Mouse (Mus musculus): ENCODE measurements around the gene Ctdspl2. TPM values are rescaled to one million over a fixed set of nuclear protein-coding genes. Genes with fewer than 3 reads are reported as not detected.
"Not testable (repeated sequence)": the region's sequence is repeated elsewhere in the genome, so short reads cannot be mapped to it uniquely, and the experiment has no call there.

Gene Ctdspl2
- polyA plus RNA-seq (2012; rRNA removed), result 4.7 and 4.8 TPM in 2 replicates

- peak within 1 kb of the TSS; percentile 96 for H3K27ac ChIP-seq (ENCODE audit: insufficient read depth, low read depth, low read length)
- H3K27me3 ChIP-seq (replicated peaks; ENCODE audit: control insufficient read depth, insufficient read depth, low read length), result no peaks in the 10 kb centered on the region
- peak; percentile 98 for DNase-seq
- TF ChIP-seq CTCF (conservative IDR thresholded peaks at IDR 0.05; ENCODE audit: insufficient read depth, insufficient read length, low read depth, low read length) (no peak), POLR2A (IDR thresholded peaks at IDR 0.05; ENCODE audit: low read depth, low read length) (no peak)
- H3K36me3 ChIP-seq (ENCODE audit: control insufficient read depth, insufficient read depth, low read length), result no peaks in the 10 kb centered on the region
- peaks cover 6% of the 10 kb centered on the region; the same call in 1 of the 2 replicates for H3K4me1 ChIP-seq (ENCODE audit: control insufficient read depth, insufficient read depth, low read length)
- WGBS, result under 1% methylated on average over 48 of the region's 48 CpGs
- H3K4me3 ChIP-seq (ENCODE audit: insufficient read depth, low read depth, low read length), result peak within 1 kb of the TSS; percentile 99
Measured at GRCm38 (mm10) chr2:121955765-121956223, at the start of gene Ctdspl2, which contains the start of gene Mageb3. Ctdspl2 (plus strand) TSS chr2:121956001. Mageb3 (minus strand) TSS chr2:121956092.

- no peak overlapping the region for H3K27ac ChIP-seq (ENCODE audit: insufficient read depth, low read depth, low read length)
- H3K4me3 ChIP-seq (ENCODE audit: insufficient read depth, low read depth, low read length), result no peak overlapping the region
- 79% methylated on average over 3 of the region's 3 CpGs for WGBS
- TF ChIP-seq POLR2A (IDR thresholded peaks at IDR 0.05; ENCODE audit: low read depth, low read length), result no peak
- TF ChIP-seq CTCF (conservative IDR thresholded peaks at IDR 0.05; ENCODE audit: insufficient read depth, insufficient read length, low read depth, low read length), result peak; percentile 45
- no peaks in the 10 kb centered on the region for H3K36me3 ChIP-seq (ENCODE audit: control insufficient read depth, insufficient read depth, low read length)
- H3K4me1 ChIP-seq (ENCODE audit: control insufficient read depth, insufficient read depth, low read length), result no peaks in the 10 kb centered on the region
- H3K27me3 ChIP-seq (replicated peaks; ENCODE audit: control insufficient read depth, insufficient read depth, low read length), result no peaks in the 10 kb centered on the region
- DNase-seq, result no peak
Measured at GRCm38 (mm10) chr2:121909975-121910374, 45.8 kb upstream of the Ctdspl2 start.

- Histone ChIP-seq H3K4me3 (ENCODE audit: insufficient read depth, low read depth, low read length) (no peak overlapping the region), H3K27me3 (replicated peaks; ENCODE audit: control insufficient read depth, insufficient read depth, low read length) (no peaks in the 10 kb centered on the region), H3K36me3 (ENCODE audit: control insufficient read depth, insufficient read depth, low read length) (no peaks in the 10 kb centered on the region), H3K27ac (ENCODE audit: insufficient read depth, low read depth, low read length) (no peak overlapping the region), H3K4me1 (ENCODE audit: control insufficient read depth, insufficient read depth, low read length) (no peaks in the 10 kb centered on the region)
- DNase-seq, result peak; percentile 30
- TF ChIP-seq POLR2A (IDR thresholded peaks at IDR 0.05; ENCODE audit: low read depth, low read length) (no peak), CTCF (conservative IDR thresholded peaks at IDR 0.05; ENCODE audit: insufficient read depth, insufficient read length, low read depth, low read length) (no peak)
- 73% methylated on average over 5 of the region's 5 CpGs for WGBS
Measured at GRCm38 (mm10) chr2:121916047-121916970, 39.5 kb upstream of the Ctdspl2 start.

- H3K27ac ChIP-seq (ENCODE audit: insufficient read depth, low read depth, low read length); DNase-seq; H3K4me3 ChIP-seq (ENCODE audit: insufficient read depth, low read depth, low read length); H3K36me3 ChIP-seq (ENCODE audit: control insufficient read depth, insufficient read depth, low read length); H3K27me3 ChIP-seq (replicated peaks; ENCODE audit: control insufficient read depth, insufficient read depth, low read length); H3K4me1 ChIP-seq (ENCODE audit: control insufficient read depth, insufficient read depth, low read length): not testable (repeated sequence)
- WGBS, result 91% methylated on average over 2 of the region's 2 CpGs
Measured at GRCm38 (mm10) chr2:121937624-121938023, 18.2 kb upstream of the Ctdspl2 start.

- 76% methylated on average over 3 of the region's 3 CpGs for WGBS
- Histone ChIP-seq H3K4me3 (ENCODE audit: insufficient read depth, low read depth, low read length) (no peak overlapping the region), H3K4me1 (ENCODE audit: control insufficient read depth, insufficient read depth, low read length) (no peaks in the 10 kb centered on the region)
Measured at GRCm38 (mm10) chr2:121943364-121943763, 12.4 kb upstream of the Ctdspl2 start.

GRCm38 (mm10) chr2:121954971-121955656, 687 bp upstream of the Ctdspl2 start:
- Histone ChIP-seq H3K27me3 (replicated peaks; ENCODE audit: control insufficient read depth, insufficient read depth, low read length) (no peaks in the 10 kb centered on the region), H3K27ac (ENCODE audit: insufficient read depth, low read depth, low read length) (peak overlapping the region; percentile 83; the same call in 1 of the 2 replicates), H3K4me3 (ENCODE audit: insufficient read depth, low read depth, low read length) (peak overlapping the region; percentile 99), H3K36me3 (ENCODE audit: control insufficient read depth, insufficient read depth, low read length) (no peaks in the 10 kb centered on the region), H3K4me1 (ENCODE audit: control insufficient read depth, insufficient read depth, low read length) (peaks cover 6% of the 10 kb centered on the region; the same call in 1 of the 2 replicates)
- WGBS, result 16% methylated on average over 10 of the region's 10 CpGs
- TF ChIP-seq POLR2A (IDR thresholded peaks at IDR 0.05; ENCODE audit: low read depth, low read length), result no peak
- TF ChIP-seq CTCF (conservative IDR thresholded peaks at IDR 0.05; ENCODE audit: insufficient read depth, insufficient read length, low read depth, low read length), result no peak
- DNase-seq, result no peak

More at GRCm38 (mm10) chr2:121943364-121943763, 12.4 kb upstream of the Ctdspl2 start:
- Histone ChIP-seq H3K36me3 (ENCODE audit: control insufficient read depth, insufficient read depth, low read length) (no peaks in the 10 kb centered on the region), H3K27ac (ENCODE audit: insufficient read depth, low read depth, low read length) (no peak overlapping the region), H3K27me3 (replicated peaks; ENCODE audit: control insufficient read depth, insufficient read depth, low read length) (no peaks in the 10 kb centered on the region)
- TF ChIP-seq POLR2A (IDR thresholded peaks at IDR 0.05; ENCODE audit: low read depth, low read length) (no peak), CTCF (conservative IDR thresholded peaks at IDR 0.05; ENCODE audit: insufficient read depth, insufficient read length, low read depth, low read length) (no peak)
- no peak for DNase-seq

Measured in kidney, adult 2 months (tissue).